Mouse (Mus musculus) ES-Bruce4 (cell line): Measurements from ENCODE around the gene Tmed1.

Experiments used
- CTCF ChIP-seq: IDR thresholded peaks from one replicate; pipeline ENCODE4 v1.8.1; 2011; ENCODE audit warnings: low read depth, low read length
- EP300 ChIP-seq: IDR thresholded peaks from 2 replicates; pipeline ENCODE4 v1.6.1; 2011; ENCODE audit warnings: low read depth, low read length; ENCODE audit not compliant: insufficient read depth
- POLR2A ChIP-seq: IDR thresholded peaks from one replicate; pipeline ENCODE4 v1.8.1; 2011; ENCODE audit warnings: low read length; ENCODE audit not compliant: insufficient read depth

- TF ChIP-seq POLR2A: no peak
- TF ChIP-seq CTCF: no peak
- no peak for TF ChIP-seq EP300
These were observed 17.2 kb upstream of the Tmed1 start for GRCm38 (mm10) chr9:21527100-21527801.
